Mouse (Mus musculus) embryonic fibroblast, embryonic 13.5 days (primary cell): Measurements from ENCODE around the gene Pla2g2c.

ENCODE experiments used
- CTCF ChIP-seq: IDR thresholded peaks from 2 replicates; pipeline ENCODE4 v1.5.1; 2011; ENCODE audit warnings: mild to moderate bottlenecking, control low read depth, low read length, moderate library complexity, borderline replicate concordance; ENCODE audit not compliant: insufficient read depth
- POLR2A ChIP-seq: IDR thresholded peaks from 2 replicates; pipeline ENCODE4 v1.6.1; 2011; ENCODE audit warnings: low read depth, mild to moderate bottlenecking, control low read depth, low read length, moderate library complexity

DNA sequence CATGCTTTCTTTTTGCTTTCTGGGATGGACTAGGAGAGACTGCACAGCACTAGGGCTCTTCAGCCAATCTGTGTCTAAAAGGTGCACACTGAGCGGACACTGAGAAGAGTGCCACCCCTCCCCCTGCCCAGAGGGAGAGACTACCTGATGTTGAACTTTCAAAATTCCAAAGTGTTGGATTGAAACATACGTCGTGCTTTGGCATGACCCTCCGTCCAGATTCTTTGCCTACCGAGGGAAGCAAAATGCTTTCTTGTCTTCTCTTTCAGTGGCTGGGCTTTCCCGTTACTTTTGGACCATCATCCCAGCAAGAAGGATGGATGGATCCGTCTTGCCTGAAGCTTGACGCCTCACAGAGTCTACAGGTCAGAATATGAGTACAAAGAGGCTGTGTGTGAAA lies 23.5 kb upstream of the Pla2g2c start:
- TF ChIP-seq CTCF (no peak), POLR2A (no peak)
